In the genomic region with DNA sequence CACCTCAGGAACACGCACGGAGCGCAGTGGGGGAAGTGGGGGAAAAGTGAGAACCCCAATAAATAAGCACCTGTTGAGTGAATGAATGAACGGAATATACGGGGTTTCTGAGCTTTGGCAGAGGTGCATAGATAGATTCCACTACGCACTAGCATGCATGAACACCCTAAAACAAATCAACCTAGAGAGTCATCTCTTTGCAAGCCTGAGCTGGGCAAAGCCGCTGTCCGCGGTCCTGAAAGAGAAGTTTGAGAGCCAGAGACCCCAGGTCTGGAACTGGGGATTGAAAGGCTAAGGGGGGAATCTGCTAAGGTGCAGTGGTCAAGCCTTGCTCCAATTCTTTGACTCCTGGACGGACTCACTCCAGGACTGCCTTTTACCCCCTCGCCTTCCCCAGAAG, we compare ENCODE assay signal across 8 mouse cellular contexts. TPM values are rescaled to one million over a fixed set of nuclear protein-coding genes. Genes with fewer than 3 reads are reported as not detected.
A peak's percentile ranks its signal among the peaks of the same experiment; 100 is the strongest.
DNase-seq lines count a peak whose midpoint lies in the region; ATAC-seq and TF ChIP-seq lines count a peak whose summit lies in the region.

No protein-coding gene starts in this region.

- peaks cover 8% of the 10 kb centered on the region; the same call in 1 of the 2 replicates for H3K27me3 ChIP-seq in forebrain, postnatal 0 days (ENCODE audit: insufficient read depth, low read length)
- peaks cover 24% of the 10 kb centered on the region for H3K27me3 ChIP-seq in limb, embryonic 11.5 days (ENCODE audit: control insufficient read depth, insufficient read depth, low read length)
- H3K27me3 ChIP-seq in neural tube, embryonic 14.5 days (ENCODE audit: control insufficient read depth, insufficient read depth, low read length): peaks cover 25% of the 10 kb centered on the region

- H3K9ac ChIP-seq in forebrain, postnatal 0 days: peak overlapping the region; percentile 59
- H3K9ac ChIP-seq in limb, embryonic 11.5 days (ENCODE audit: low read length): no peak overlapping the region
- H3K9ac ChIP-seq in neural tube, embryonic 14.5 days (replicated peaks; ENCODE audit: low read depth, low read length): peak overlapping the region; percentile 56

- no peak for TF ChIP-seq CTCF in forebrain, postnatal 0 days (IDR thresholded peaks at IDR 0.05; ENCODE audit: low read depth)

- peak overlapping the region; percentile 91 for H3K4me2 ChIP-seq in forebrain, postnatal 0 days (ENCODE audit: low read depth)
- H3K4me2 ChIP-seq in limb, embryonic 11.5 days (ENCODE audit: low read depth, severe bottlenecking): peak overlapping the region; percentile 13; the same call in 1 of the 2 replicates
- H3K4me2 ChIP-seq in neural tube, embryonic 14.5 days (ENCODE audit: low read depth, low read length): peak overlapping the region; percentile 89

- 3% methylated on average over 11 of the region's 11 CpGs for WGBS in forebrain, postnatal 0 days
- 2% methylated on average over 11 of the region's 11 CpGs for WGBS in limb, embryonic 11.5 days
- WGBS in neural tube, embryonic 14.5 days: 2% methylated on average over 11 of the region's 11 CpGs

- H3K4me3 ChIP-seq in forebrain, postnatal 0 days (ENCODE audit: low read depth, low read length): peak overlapping the region; percentile 54
- no peak overlapping the region for H3K4me3 ChIP-seq in limb, embryonic 11.5 days (ENCODE audit: low read depth, low read length)
- peak overlapping the region; percentile 50 for H3K4me3 ChIP-seq in neural tube, embryonic 14.5 days (ENCODE audit: low read depth, low read length)

- H3K9me3 ChIP-seq in forebrain, postnatal 0 days (ENCODE audit: low read length): no peaks in the 10 kb centered on the region
- H3K9me3 ChIP-seq in limb, embryonic 11.5 days (ENCODE audit: control insufficient read depth, low read length): no peaks in the 10 kb centered on the region
- H3K9me3 ChIP-seq in neural tube, embryonic 14.5 days (ENCODE audit: control insufficient read depth, low read length): no peaks in the 10 kb centered on the region

- H3K27ac ChIP-seq in forebrain, postnatal 0 days (ENCODE audit: low read depth, low read length): 0 out of 2 replicates have a peak overlapping the region, but pooled peaks have one; percentile 29
- no peak overlapping the region for H3K27ac ChIP-seq in limb, embryonic 11.5 days (replicated peaks; ENCODE audit: low read depth, low read length)
- no peak overlapping the region for H3K27ac ChIP-seq in neural tube, embryonic 14.5 days (ENCODE audit: low read depth, low read length)

- no peaks in the 10 kb centered on the region for H3K36me3 ChIP-seq in forebrain, postnatal 0 days (ENCODE audit: insufficient read depth)
- H3K36me3 ChIP-seq in limb, embryonic 11.5 days (ENCODE audit: control insufficient read depth, insufficient read depth, low read length): no peaks in the 10 kb centered on the region
- H3K36me3 ChIP-seq in neural tube, embryonic 14.5 days (ENCODE audit: control insufficient read depth, insufficient read depth, low read length): no peaks in the 10 kb centered on the region

- ATAC-seq in forebrain, postnatal 0 days: peak; percentile 19; the same call in 1 of the 2 replicates
- ATAC-seq in limb, embryonic 11.5 days (ENCODE audit: insufficient number of reproducible peaks, low FRiP score, low TSS enrichment, low read depth): no peak
- peak; percentile 45 for ATAC-seq in neural tube, embryonic 14.5 days (ENCODE audit: low read depth)
- no peak for ATAC-seq in CD4-positive, CD25-positive, alpha-beta regulatory T cell, adult 4 months

- peak; percentile 29 for DNase-seq in ovary, postnatal 10 days (ENCODE audit: low spot score)
- no peak for DNase-seq in ovary, adult 18-20 months (ENCODE audit: low spot score)
- DNase-seq in adrenal gland, postnatal 25 days: peak; percentile 47
- DNase-seq in forebrain, postnatal 0 days: no peak
- peak; percentile 91 for DNase-seq in limb, embryonic 11.5 days (ENCODE audit: low spot score)
- DNase-seq in urinary bladder, postnatal 4 days (ENCODE audit: low spot score in 2 of 2): no peak

- peaks cover 15% of the 10 kb centered on the region; the same call in 1 of the 2 replicates for H3K4me1 ChIP-seq in forebrain, postnatal 0 days (ENCODE audit: insufficient read depth)
- H3K4me1 ChIP-seq in limb, embryonic 11.5 days (ENCODE audit: control insufficient read depth, insufficient read depth, low read length): peaks cover 6% of the 10 kb centered on the region
- H3K4me1 ChIP-seq in neural tube, embryonic 14.5 days (ENCODE audit: control insufficient read depth, insufficient read depth, low read length): 0 out of 2 replicates have a peak, but pooled peaks cover 8% of the 10 kb centered on the region

RNA-seq across cellular contexts. Expression of gene Gpr6, which starts 0.4 kb away (rescaled TPM):
- total RNA-seq in adrenal gland, postnatal 25 days (2021): not detected in 2 replicates
- total RNA-seq in forebrain, postnatal 0 days (2014; rRNA removed): 4.9 and 14.2 TPM in 2 replicates
- 2.3 and 2.7 TPM in 2 replicates for polyA plus RNA-seq in forebrain, postnatal 0 days (2015; fragmentation: Nextera tagmentation; extraction: Ambion mirVana)
- not detected in 2 replicates for polyA plus RNA-seq in limb, embryonic 11.5 days (2014; fragmentation: Nextera tagmentation; extraction: Ambion mirVana)
- 0.33 and 0.92 TPM in 2 replicates for polyA plus RNA-seq in neural tube, embryonic 14.5 days (2014; fragmentation: Nextera tagmentation; extraction: Ambion mirVana)
- polyA plus RNA-seq in CD4-positive, CD25-positive, alpha-beta regulatory T cell, adult 4 months (2017; shearing (Covaris generic)): not detected

Comparison
In these comparisons a context has a peak if more than half of its experiments do, and no peak if none do; other contexts are left out.
1. DNase-seq: peak in ovary, postnatal 10 days (single experiment), adrenal gland, postnatal 25 days (single experiment) and limb, embryonic 11.5 days (single experiment); none in ovary, adult 18-20 months (single experiment), forebrain, postnatal 0 days (single experiment) and urinary bladder, postnatal 4 days (0 of 2).
2. ATAC-seq: peak in forebrain, postnatal 0 days (single experiment) and neural tube, embryonic 14.5 days (single experiment); none in limb, embryonic 11.5 days (single experiment) and CD4-positive, CD25-positive, alpha-beta regulatory T cell, adult 4 months (single experiment).
3. H3K4me2 ChIP-seq: peak in every context shown above with its lines; median percentile 91 in forebrain, postnatal 0 days; 89 in neural tube, embryonic 14.5 days; 13 in limb, embryonic 11.5 days.